Mouse (Mus musculus) ES-E14 (cell line): ENCODE data around the gene Ank3. TPM values are rescaled to one million over a fixed set of nuclear protein-coding genes. Genes with fewer than 3 reads are reported as not detected.

Experiments
- DNase-seq: peaks from one replicate; pipeline ENCODE4 v3.0.0-alpha.2; 2013; ENCODE audit warnings: low read depth, low spot score
- H3K27ac ChIP-seq: 2 replicates; pipeline ENCODE4 v1.5.1; 2012; ENCODE audit warnings: low read depth, mild to moderate bottlenecking, low read length, moderate library complexity, mixed read lengths; ENCODE audit not compliant: poor library complexity, insufficient read depth, severe bottlenecking
- H3K36me3 ChIP-seq: 2 replicates; pipeline ENCODE4 v1.6.1; 2012; ENCODE audit warnings: mild to moderate bottlenecking, low read length, moderate library complexity, mixed read lengths; ENCODE audit not compliant: control insufficient read depth, poor library complexity, insufficient read depth, severe bottlenecking
- H3K4me1 ChIP-seq, 2 experiments: fragments of 150-350 bp in 1 of 2; sonication (generic) in 1 of 2; 2 replicates each; pipeline ENCODE4 v1.6.1; 2012; ENCODE audit warnings: low read length in 2 of 2, mild to moderate bottlenecking in 1 of 2, mixed read lengths in 1 of 2; ENCODE audit not compliant: control insufficient read depth in 2 of 2, insufficient read depth in 2 of 2, poor library complexity in 1 of 2
- H3K4me3 ChIP-seq, 2 experiments: fragments of 150-350 bp in 1 of 2; sonication (generic) in 1 of 2; 2 replicates each; pipeline ENCODE4 v1.5.1; 2012; ENCODE audit warnings: low read length in 2 of 2, low read depth in 1 of 2, mild to moderate bottlenecking in 1 of 2, mixed read lengths in 1 of 2; ENCODE audit not compliant: insufficient read depth in 1 of 2, poor library complexity in 1 of 2, severe bottlenecking in 1 of 2
- H3K9ac ChIP-seq: 2 replicates; pipeline ENCODE4 v1.6.1; 2012; ENCODE audit warnings: low read depth, mild to moderate bottlenecking, low read length, mixed read lengths; ENCODE audit not compliant: poor library complexity, insufficient read depth, severe bottlenecking
- H3K9me3 ChIP-seq: fragments of 150-350 bp; sonication (generic); 2 replicates; pipeline ENCODE4 v1.6.1; 2012; ENCODE audit warnings: low read depth, mild to moderate bottlenecking, low read length; ENCODE audit not compliant: control insufficient read depth, insufficient read depth
- CHD2 ChIP-seq: IDR thresholded peaks from 2 replicates; pipeline ENCODE4 v1.6.1; 2014; ENCODE audit warnings: mild to moderate bottlenecking, low read depth, low read length, inconsistent platforms
- HCFC1 ChIP-seq: IDR thresholded peaks from 2 replicates; pipeline ENCODE4 v1.6.1; 2012; ENCODE audit warnings: low read length, inconsistent platforms, borderline replicate concordance; ENCODE audit not compliant: insufficient read depth
- MAFK ChIP-seq: IDR thresholded peaks from 2 replicates; pipeline ENCODE4 v1.6.1; 2014; ENCODE audit warnings: mild to moderate bottlenecking, low read depth, low read length, inconsistent platforms; ENCODE audit not compliant: insufficient read depth
- ZC3H11A ChIP-seq: IDR thresholded peaks from 2 replicates; pipeline ENCODE4 v1.6.1; 2012; ENCODE audit warnings: low read depth, mild to moderate bottlenecking, inconsistent platforms, low read length, borderline replicate concordance
- ZNF384 ChIP-seq: IDR thresholded peaks from 2 replicates; pipeline ENCODE4 v1.6.1; 2012; ENCODE audit warnings: low read depth, low read length, inconsistent platforms
- in situ Hi-C, 2 experiments: fragments of 600-800 bp; cut with MboI; formaldehyde crosslinking; loops; one replicate each; pipeline ENCODE4 v1.15.1; 2025; ENCODE audit warnings: low sequenced_read_pairs in 2 of 2, inconsistent platforms in 1 of 2; ENCODE audit not compliant: unreplicated experiment in 2 of 2
- total RNA-seq: library from RNA; depleted of rRNA; stranded (reverse); fragments of 300-350 nt; gene quantifications from 2 replicates; pipeline ENCODE4 v1.2.3, GENCODE M21; 2012

Gene Ank3
- total RNA-seq, 1 experiment, result 6.5 TPM

DNA sequence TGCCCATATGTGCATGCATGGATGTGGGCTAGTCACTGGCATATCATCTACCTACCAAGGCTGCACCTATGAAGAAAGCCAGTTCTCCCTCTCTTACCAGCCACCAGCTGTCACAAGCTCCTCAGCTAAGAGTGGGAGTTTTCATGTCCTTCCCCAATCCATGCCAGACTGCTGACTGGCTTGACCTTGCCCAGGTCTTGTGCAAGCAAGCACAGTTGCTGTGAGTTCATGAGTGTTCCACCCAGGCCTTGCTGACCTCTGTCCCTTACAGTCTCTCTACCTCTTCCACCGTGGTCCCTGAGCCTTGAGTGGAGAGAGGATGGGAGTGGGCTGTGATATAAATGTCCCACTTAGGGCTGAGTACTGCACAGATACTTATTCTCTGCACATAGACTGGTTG, 287.8 kb downstream of the Ank3 start:
- no peak for DNase-seq
- H3K4me3 ChIP-seq, result no peak overlapping the region
- H3K9me3 ChIP-seq, result no peaks in the 10 kb centered on the region
- H3K36me3 ChIP-seq, result no peaks in the 10 kb centered on the region
- TF ChIP-seq MAFK (no peak), CHD2 (no peak), HCFC1 (no peak), ZC3H11A (no peak), ZNF384 (no peak)
- no peak overlapping the region for H3K9ac ChIP-seq
- no peak overlapping the region for H3K27ac ChIP-seq
- no peaks in the 10 kb centered on the region for H3K4me1 ChIP-seq
- in situ Hi-C loops, result no loop called here

DNA sequence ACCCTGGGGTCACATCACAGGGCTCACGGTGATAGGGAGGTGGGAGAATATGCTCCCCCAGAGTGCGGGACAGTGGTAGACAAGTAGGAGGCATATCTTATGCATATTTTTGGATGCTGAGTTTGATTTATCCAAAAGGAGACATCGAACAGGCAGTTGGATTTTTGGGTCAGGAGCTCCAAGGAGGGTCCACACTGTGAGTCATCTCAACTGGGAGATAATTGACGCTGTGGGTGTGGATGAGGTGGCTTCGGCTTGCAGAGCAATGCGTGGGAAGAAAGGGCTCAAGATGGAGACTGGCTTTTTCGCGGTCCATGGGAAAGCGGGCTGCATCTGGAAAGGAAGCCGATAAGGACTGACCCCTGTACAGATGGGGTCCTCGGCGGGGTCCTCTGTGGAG, 290.5 kb downstream of the Ank3 start:
- H3K9me3 ChIP-seq, result no peaks in the 10 kb centered on the region
- no peaks in the 10 kb centered on the region for H3K4me1 ChIP-seq
- H3K27ac ChIP-seq, result no peak overlapping the region
- no peak for DNase-seq
- H3K9ac ChIP-seq, result no peak overlapping the region
- no peak overlapping the region for H3K4me3 ChIP-seq
- no peaks in the 10 kb centered on the region for H3K36me3 ChIP-seq
- TF ChIP-seq ZNF384 (no peak), CHD2 (no peak), ZC3H11A (no peak), HCFC1 (no peak), MAFK (no peak)
- in situ Hi-C loops, result no loop called here

DNA sequence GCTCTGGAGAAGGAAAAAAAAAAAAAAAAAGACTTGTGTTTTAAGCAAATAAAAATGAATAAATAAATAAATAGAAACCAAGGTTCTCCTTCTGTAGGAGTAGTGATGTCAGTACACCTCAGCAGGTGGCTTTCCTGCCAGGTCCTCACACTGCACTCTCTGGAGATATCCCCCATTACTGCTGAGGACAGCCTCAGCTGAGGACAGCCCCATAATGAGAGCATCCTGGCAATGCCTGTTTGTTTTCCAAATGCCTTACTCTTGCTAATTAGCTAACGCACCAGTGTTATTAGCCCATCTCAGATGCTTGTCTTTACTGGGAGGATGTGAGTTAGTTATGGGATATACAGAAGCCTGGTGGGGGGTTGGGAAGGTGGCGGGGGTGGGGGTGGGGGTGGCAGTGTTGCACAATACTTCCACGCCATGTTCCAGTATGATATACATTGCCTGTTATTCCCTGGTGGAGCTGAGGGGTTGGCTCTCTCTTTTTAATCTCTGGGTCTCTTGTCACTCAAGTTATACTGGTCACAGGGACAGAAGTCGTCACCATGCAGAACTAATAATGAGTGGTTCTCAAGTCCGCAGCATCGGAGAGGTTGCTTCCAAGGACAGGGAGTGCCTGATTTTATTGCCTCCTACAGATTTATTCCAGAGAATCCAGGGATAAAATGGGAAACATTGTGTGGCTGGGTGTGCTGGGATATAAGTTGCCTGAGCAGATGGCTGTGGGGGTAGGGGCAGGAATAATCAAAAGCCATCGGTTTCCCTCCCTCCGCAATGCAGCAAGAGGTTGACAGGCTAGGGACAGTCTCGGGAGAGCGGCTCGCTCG, 291.8 kb downstream of the Ank3 start:
- no peak overlapping the region for H3K9ac ChIP-seq
- no peak overlapping the region for H3K4me3 ChIP-seq
- no peak overlapping the region for H3K27ac ChIP-seq

DNA sequence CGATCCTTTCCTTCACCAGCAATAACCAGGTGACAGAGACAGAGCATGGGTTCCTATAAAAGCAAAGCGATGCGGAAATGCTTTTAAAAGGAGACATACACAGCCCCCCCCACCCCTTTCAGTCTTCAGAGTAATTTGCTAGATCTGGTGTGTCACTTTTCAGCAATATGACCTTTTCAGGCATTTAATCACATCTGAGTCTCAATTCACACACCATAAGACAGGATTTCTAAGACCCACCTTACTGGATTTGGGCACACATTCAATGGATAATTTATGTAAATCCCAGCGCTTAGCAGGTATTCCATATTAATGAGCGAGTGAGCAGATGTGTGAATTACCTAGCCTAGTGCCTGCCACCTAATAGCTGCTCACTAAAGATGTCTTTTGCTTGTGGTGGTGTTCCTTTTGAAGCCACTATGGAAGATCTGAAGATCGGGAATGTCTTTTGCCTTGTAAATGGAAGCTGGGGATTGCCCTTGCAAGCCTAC, 292.4 kb downstream of the Ank3 start:
- DNase-seq, result no peak
- H3K9me3 ChIP-seq, result no peaks in the 10 kb centered on the region
- no peaks in the 10 kb centered on the region for H3K4me1 ChIP-seq
- H3K27ac ChIP-seq, result no peak overlapping the region
- in situ Hi-C loops, result no loop called here
- H3K9ac ChIP-seq, result no peak overlapping the region
- no peak overlapping the region for H3K4me3 ChIP-seq
- no peaks in the 10 kb centered on the region for H3K36me3 ChIP-seq
- no peak for TF ChIP-seq MAFK
- no peak for TF ChIP-seq ZNF384
- no peak for TF ChIP-seq CHD2
- TF ChIP-seq ZC3H11A, result no peak
- no peak for TF ChIP-seq HCFC1

More for the DNA sequence above, 291.8 kb downstream of the Ank3 start:
- TF ChIP-seq ZNF384 (no peak), CHD2 (no peak), HCFC1 (no peak), MAFK (no peak), ZC3H11A (no peak)
- Histone ChIP-seq H3K4me1 (no peaks in the 10 kb centered on the region), H3K36me3 (no peaks in the 10 kb centered on the region), H3K9me3 (no peaks in the 10 kb centered on the region)
- no peak for DNase-seq
- in situ Hi-C loops, result no loop called here
